Mouse (Mus musculus) macrophage (primary cell): ENCODE results near the gene Hip1. TPM values are rescaled to one million over a fixed set of nuclear protein-coding genes. Genes with fewer than 3 reads are reported as not detected.

ENCODE experiments used
- H3K27ac ChIP-seq: fragments of 350-480 bp; formaldehyde crosslinking; 2 replicates; pipeline ENCODE4 v1.9.0; 2021
- H3K36me3 ChIP-seq: fragments of 350-480 bp; formaldehyde crosslinking; 2 replicates; pipeline ENCODE4 v1.9.0; 2021; ENCODE audit errors: inconsistent target
- H3K4me3 ChIP-seq: fragments of 350-480 bp; formaldehyde crosslinking; 2 replicates; pipeline ENCODE4 v1.9.0; 2021; ENCODE audit errors: inconsistent target
- H3K79me2 ChIP-seq: fragments of 350-480 bp; formaldehyde crosslinking; 2 replicates; pipeline ENCODE4 v1.9.0; 2021; ENCODE audit errors: inconsistent target
- WGBS: methylation state at CpG from one replicate; pipeline ENCODE4 v1.1.7; 2026; ENCODE audit warnings: inconsistent platforms; ENCODE audit not compliant: missing documents; 5-methylcytosine and 5-hydroxymethylcytosine counted together
- polyA plus RNA-seq: library from polyadenylated mRNA; stranded (reverse); fragments of 250-400 nt; gene quantifications from 3 replicates; pipeline ENCODE4 v1.2.4, GENCODE M21; 2018; ENCODE audit warnings: inconsistent platforms

Hip1 gene
- polyA plus RNA-seq, 1 experiment from 2014 or later, result 70.5 TPM

DNA sequence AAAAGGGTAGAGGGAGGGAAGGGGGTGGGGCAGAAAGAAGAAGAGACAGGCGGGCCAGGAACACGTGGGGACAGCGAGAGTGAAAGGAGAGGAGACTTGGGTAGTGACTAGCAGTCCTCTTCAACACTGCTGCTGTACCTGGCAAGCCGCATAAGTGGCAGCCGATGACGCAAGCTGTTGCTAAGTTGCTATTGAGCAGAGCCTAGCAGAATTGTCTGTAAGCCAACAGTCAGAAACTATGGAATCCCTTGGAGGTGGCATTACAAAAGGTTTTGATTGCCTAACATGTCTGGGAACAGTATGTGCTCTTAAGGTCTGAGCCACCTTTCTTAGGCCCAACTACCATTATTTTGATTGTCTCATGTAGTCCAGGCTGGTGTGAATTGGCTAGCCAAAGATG, 176.6 kb downstream of the Hip1 start:
- peaks cover 7% of the 10 kb centered on the region; the same call in 1 of the 2 replicates for H3K79me2 ChIP-seq
- H3K27ac ChIP-seq, result no peak overlapping the region
- H3K36me3 ChIP-seq, result no peaks in the 10 kb centered on the region
- no peak overlapping the region for H3K4me3 ChIP-seq
- WGBS, result 81% methylated on average over 4 of the region's 6 CpGs

DNA sequence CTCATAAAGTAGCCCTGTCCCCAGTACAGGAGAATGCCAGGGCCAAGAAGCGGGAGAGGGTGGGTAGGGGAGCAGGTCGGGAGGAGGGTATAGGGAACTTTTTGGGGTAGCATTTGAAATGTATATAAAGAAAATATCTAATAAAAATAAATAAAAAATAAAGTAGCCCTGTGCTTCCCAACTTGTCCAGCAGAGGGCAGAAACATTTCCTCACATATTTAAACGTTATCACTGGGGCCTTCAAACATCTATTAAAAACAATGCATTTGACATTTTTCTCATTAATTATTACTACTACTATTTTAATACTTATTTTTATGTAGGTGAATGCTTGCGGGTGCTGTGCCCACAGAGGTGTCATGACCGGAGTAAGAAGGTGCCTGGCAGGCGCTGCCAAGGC, 177.1 kb downstream of the Hip1 start:
- Histone ChIP-seq H3K79me2 (peaks cover 7% of the 10 kb centered on the region; the same call in 1 of the 2 replicates), H3K36me3 (no peaks in the 10 kb centered on the region), H3K27ac (no peak overlapping the region), H3K4me3 (no peak overlapping the region)
- 52% methylated on average over 6 of the region's 6 CpGs for WGBS

DNA sequence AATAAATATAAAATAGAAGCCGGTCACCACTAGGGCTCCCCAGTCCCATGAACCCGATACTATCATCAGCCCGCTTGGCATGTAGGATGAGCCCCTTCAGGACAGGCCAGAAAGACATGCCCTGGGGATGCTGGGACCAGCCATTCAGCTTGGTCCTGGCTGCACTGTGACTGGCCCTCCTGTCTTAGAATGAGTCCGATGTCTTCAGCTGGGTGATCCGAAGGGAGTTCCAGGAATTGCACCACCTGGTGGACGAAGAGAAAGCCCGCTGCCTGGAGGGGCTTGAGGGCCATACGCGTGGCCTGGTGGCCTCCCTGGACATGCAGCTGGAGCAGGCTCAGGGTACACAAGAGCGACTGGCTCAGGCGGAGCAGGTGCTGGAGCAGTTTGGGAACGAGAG, 181.4 kb downstream of the Hip1 start:
- Histone ChIP-seq H3K4me3 (no peak overlapping the region), H3K27ac (no peak overlapping the region)
- WGBS, result 42% methylated on average over 12 of the region's 12 CpGs

DNA sequence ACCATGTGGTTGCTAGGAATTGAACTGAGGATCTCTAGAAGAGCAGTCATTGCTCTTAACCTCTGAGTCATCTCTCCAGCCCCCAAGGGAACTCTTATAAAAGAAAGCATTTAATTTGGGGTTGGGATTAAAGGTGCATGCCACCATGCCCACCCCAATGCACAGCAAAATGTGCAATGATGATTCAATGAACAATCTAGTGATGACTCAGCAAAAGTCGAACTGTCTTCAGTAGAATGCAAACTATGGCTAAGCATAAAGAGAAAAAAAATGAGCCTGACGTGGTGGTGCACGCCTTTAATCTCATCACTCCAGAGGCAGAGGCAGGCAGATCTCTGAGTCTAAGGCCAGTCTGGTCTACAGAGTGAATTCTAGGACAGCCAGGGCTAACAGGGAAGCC, 182.3 kb downstream of the Hip1 start:
- 74% methylated on average over 3 of the region's 3 CpGs for WGBS
- H3K79me2 ChIP-seq, result no peaks in the 10 kb centered on the region
- H3K27ac ChIP-seq, result no peak overlapping the region
- no peaks in the 10 kb centered on the region for H3K36me3 ChIP-seq
- no peak overlapping the region for H3K4me3 ChIP-seq

More for the DNA sequence above, 181.4 kb downstream of the Hip1 start:
- no peaks in the 10 kb centered on the region for H3K79me2 ChIP-seq
- H3K36me3 ChIP-seq, result no peaks in the 10 kb centered on the region

DNA sequence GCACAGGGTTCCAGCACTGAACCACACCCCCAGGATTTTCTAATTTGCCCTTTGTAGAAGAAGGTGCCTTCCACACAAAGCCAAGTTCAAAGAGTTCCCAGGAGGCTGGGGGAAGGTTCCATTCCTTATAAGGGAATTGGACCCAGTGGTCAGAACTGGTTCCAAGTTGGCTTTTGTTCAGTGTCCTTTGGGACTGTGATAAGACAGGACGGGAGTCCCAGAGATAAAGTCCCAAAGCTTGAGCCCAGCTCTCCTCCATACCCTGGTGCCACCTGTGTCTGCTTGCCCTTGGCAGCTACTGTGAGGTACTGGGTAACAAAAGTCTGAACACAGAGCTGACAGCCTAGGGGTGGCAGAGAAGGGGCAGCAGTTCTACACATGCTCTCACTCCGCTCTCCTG, 185.1 kb downstream of the Hip1 start:
- 91% methylated on average over 2 of the region's 2 CpGs for WGBS
- Histone ChIP-seq H3K4me3 (no peak overlapping the region), H3K79me2 (no peaks in the 10 kb centered on the region), H3K36me3 (no peaks in the 10 kb centered on the region), H3K27ac (no peak overlapping the region)

DNA sequence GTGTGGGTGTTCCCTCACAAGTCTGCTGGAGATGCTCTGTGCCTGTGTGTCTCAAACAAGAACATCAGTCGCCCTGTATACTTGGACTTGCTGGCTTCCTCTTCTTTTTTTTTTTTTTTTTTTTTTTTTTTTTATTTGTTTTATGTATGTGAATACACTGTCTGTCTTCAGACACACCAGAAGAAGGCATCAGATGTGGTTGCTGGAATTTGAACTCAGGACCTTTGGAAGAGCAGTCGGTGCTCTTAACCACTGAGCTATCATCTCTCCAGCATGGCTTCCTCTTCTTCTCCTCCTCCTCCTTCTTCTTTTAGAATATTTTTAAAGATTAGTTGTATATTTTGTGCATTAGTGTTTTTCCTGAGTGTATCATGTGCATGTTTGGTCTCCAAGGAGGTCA, 187.4 kb downstream of the Hip1 start:
- no peak overlapping the region for H3K4me3 ChIP-seq
- H3K79me2 ChIP-seq, result no peaks in the 10 kb centered on the region
- H3K27ac ChIP-seq, result no peak overlapping the region
- 66% methylated on average over 2 of the region's 2 CpGs for WGBS
- no peaks in the 10 kb centered on the region for H3K36me3 ChIP-seq

Other genes with a start within 250 kb of the Hip1 start
- not detected in 3 replicates for gene Fkbp6, start 195.1 kb downstream of the Hip1 start, polyA plus RNA-seq
- gene Trim50, start 191.8 kb downstream of the Hip1 start, polyA plus RNA-seq, result not detected in 3 replicates
- 2.8 to 7.5 TPM (median 3.8 TPM) in 3 replicates for gene Nsun5, start 175.2 kb downstream of the Hip1 start, polyA plus RNA-seq
- gene Pom121, start 150.6 kb downstream of the Hip1 start, polyA plus RNA-seq, result 11.3 to 18.4 TPM (median 16.7 TPM) in 3 replicates
- not detected in 3 replicates for gene Ccl26, start 18.4 kb upstream of the Hip1 start, polyA plus RNA-seq
- 1.8 to 4.7 TPM in 2 of 3 replicates, not detected in the other for gene Ccl24, start 27.9 kb upstream of the Hip1 start, polyA plus RNA-seq
- 6.3 to 13.8 TPM (median 7.3 TPM) in 3 replicates for gene Rhbdd2, start 87.5 kb upstream of the Hip1 start, polyA plus RNA-seq
- gene Por, start 124.9 kb upstream of the Hip1 start, polyA plus RNA-seq, result 256 to 2,039 TPM (median 562 TPM) in 3 replicates
- 34.9 to 76.8 TPM (median 42.6 TPM) in 3 replicates for gene Tmem120a, start 199.3 kb upstream of the Hip1 start, polyA plus RNA-seq
- not detected in 3 replicates for gene Styxl1, start 233.3 kb upstream of the Hip1 start, polyA plus RNA-seq
- 123 to 276 TPM (median 128 TPM) in 3 replicates for gene Mdh2, start 233.4 kb upstream of the Hip1 start, polyA plus RNA-seq